Mouse (Mus musculus) Patski (cell line): Measurements from ENCODE around the gene Scube2. TPM values are rescaled to one million over a fixed set of nuclear protein-coding genes. Genes with fewer than 3 reads are reported as not detected.

Source experiments
- ATAC-seq: fragments of 100-300 bp; one replicate; pipeline ENCODE4 v1.8.0; 2021
- CTCF ChIA-PET: fragments of 350-600 bp; sonication (Branson Sonifier 250); formaldehyde crosslinking; loops from one replicate; lab custom pipeline; 2022; ENCODE audit warnings: inconsistent platforms; lab: Charles Lee
- POLR2A ChIA-PET: fragments of 350-600 bp; sonication (Branson Sonifier 250); formaldehyde crosslinking; loops from one replicate; lab custom pipeline; 2022; ENCODE audit warnings: antibody characterized with exemption, inconsistent platforms; lab: Charles Lee
- DNase-seq: peaks from one replicate; pipeline ENCODE4 v3.0.0-alpha.2; 2011; ENCODE audit warnings: low read depth, low spot score
- H3K27me3 ChIP-seq: fragments of 371-371 bp; one replicate; pipeline ENCODE4 v1.5.1; 2021
- CTCF ChIP-seq: fragments of 100-300 bp; IDR thresholded peaks from one replicate; pipeline ENCODE4 v1.5.1; 2021
- in situ Hi-C: fragments of 300-500 bp; cut with MboI; formaldehyde crosslinking; loops from 3 replicates; pipeline ENCODE4 v1.11.1; 2018; ENCODE audit warnings: low pct_unique_long_range_greater_than_20kb, mixed read lengths
- polyA plus RNA-seq: library from polyadenylated mRNA; unstranded; gene quantifications from one replicate; pipeline ENCODE4 v1.2.3, GENCODE M21; 2021

Scube2 gene
- polyA plus RNA-seq, 1 experiment from 2014 or later = not detected

- POLR2A ChIA-PET = no interaction called here
- CTCF ChIA-PET = interaction anchor here (1.1 to 1.4 kb wide), 2 partner anchors 10 to 783 kb away, joined by 3 to 4 read pairs; no protein-coding TSS in a partner anchor
- in situ Hi-C loops = loop anchor here (10.0 kb wide), 1 partner anchor 87 kb away; no protein-coding TSS in a partner anchor
- no peaks in the 10 kb centered on the region for H3K27me3 ChIP-seq
- no peak for ATAC-seq
- TF ChIP-seq CTCF = no peak
- DNase-seq = no peak
Observed at GRCm38 (mm10) chr7:109881561-109882099, 16.2 kb upstream of the Scube2 start.

GRCm38 (mm10) chr7:109879158-109879557 is 13.7 kb upstream of the Scube2 start:
- ATAC-seq = no peak
- TF ChIP-seq CTCF = no peak
- in situ Hi-C loops = no loop called here
- no peak for DNase-seq
- ChIA-PET CTCF (interaction anchor here (1.3 kb wide), 1 partner anchor 8 kb away, joined by 4 read pairs; no protein-coding TSS in a partner anchor), POLR2A (no interaction called here)
- no peaks in the 10 kb centered on the region for H3K27me3 ChIP-seq

- no peak for TF ChIP-seq CTCF
- no peak for DNase-seq
- no peak for ATAC-seq
- CTCF ChIA-PET = interaction anchor here (1.5 kb wide), 1 partner anchor 14 kb away, joined by 5 read pairs; no protein-coding TSS in a partner anchor
- no peaks in the 10 kb centered on the region for H3K27me3 ChIP-seq
- in situ Hi-C loops = no loop called here
- POLR2A ChIA-PET = no interaction called here
Observed at GRCm38 (mm10) chr7:109876085-109876484, 10.6 kb upstream of the Scube2 start.

GRCm38 (mm10) chr7:109875598-109875997 is 10.1 kb upstream of the Scube2 start:
- H3K27me3 ChIP-seq = peaks cover 3% of the 10 kb centered on the region
- ChIA-PET POLR2A (no interaction called here), CTCF (interaction anchor here (1.5 kb wide), 1 partner anchor 14 kb away, joined by 5 read pairs; no protein-coding TSS in a partner anchor)
- in situ Hi-C loops = no loop called here
- no peak for TF ChIP-seq CTCF
- ATAC-seq (no peak), DNase-seq (no peak)

GRCm38 (mm10) chr7:109875033-109875432 is 9.6 kb upstream of the Scube2 start:
- in situ Hi-C loops = no loop called here
- TF ChIP-seq CTCF = no peak
- DNase-seq (no peak), ATAC-seq (no peak)
- CTCF ChIA-PET = interaction anchor here (1.5 kb wide), 1 partner anchor 15 kb away, joined by 5 read pairs; no protein-coding TSS in a partner anchor
- H3K27me3 ChIP-seq = peaks cover 3% of the 10 kb centered on the region
- POLR2A ChIA-PET = no interaction called here

GRCm38 (mm10) chr7:109873170-109873569 is 7.7 kb upstream of the Scube2 start:
- DNase-seq (no peak), ATAC-seq (no peak)
- H3K27me3 ChIP-seq = peaks cover 3% of the 10 kb centered on the region
- ChIA-PET CTCF (interaction anchor here (1.9 kb wide), 1 partner anchor 19 kb away, joined by 4 read pairs; no protein-coding TSS in a partner anchor), POLR2A (no interaction called here)
- in situ Hi-C loops = no loop called here
- no peak for TF ChIP-seq CTCF

GRCm38 (mm10) chr7:109871232-109871631 is 5.8 kb upstream of the Scube2 start:
- ChIA-PET POLR2A (no interaction called here), CTCF (no interaction called here)
- in situ Hi-C loops = no loop called here
- no peak for TF ChIP-seq CTCF
- DNase-seq = no peak
- no peak for ATAC-seq
- peaks cover 8% of the 10 kb centered on the region for H3K27me3 ChIP-seq

- in situ Hi-C loops = no loop called here
- no peak for TF ChIP-seq CTCF
- ATAC-seq = no peak
- ChIA-PET POLR2A (no interaction called here), CTCF (interaction anchor here (0.8 to 1.3 kb wide), 2 partner anchors 19 to 73 kb away, joined by 3 read pairs; no protein-coding TSS in a partner anchor)
- DNase-seq = no peak
- peaks cover 18% of the 10 kb centered on the region for H3K27me3 ChIP-seq
Observed at GRCm38 (mm10) chr7:109868498-109868897, 3.0 kb upstream of the Scube2 start.

GRCm38 (mm10) chr7:109866643-109867042 is 1.2 kb upstream of the Scube2 start:
- H3K27me3 ChIP-seq = peaks cover 18% of the 10 kb centered on the region

GRCm38 (mm10) chr7:109863561-109863960 is 1.9 kb downstream of the Scube2 start:
- TF ChIP-seq CTCF = no peak
- no peak for ATAC-seq
- H3K27me3 ChIP-seq = peaks cover 15% of the 10 kb centered on the region
- ChIA-PET CTCF (no interaction called here), POLR2A (no interaction called here)
- DNase-seq = no peak
- in situ Hi-C loops = no loop called here

More at GRCm38 (mm10) chr7:109866643-109867042, 1.2 kb upstream of the Scube2 start:
- in situ Hi-C loops = no loop called here
- TF ChIP-seq CTCF = no peak
- no peak for DNase-seq
- POLR2A ChIA-PET = no interaction called here
- no peak for ATAC-seq
- CTCF ChIA-PET = no interaction called here

- TF ChIP-seq CTCF = no peak
- in situ Hi-C loops = no loop called here
- ATAC-seq (no peak), DNase-seq (no peak)
- POLR2A ChIA-PET = no interaction called here
- peaks cover 9% of the 10 kb centered on the region for H3K27me3 ChIP-seq
- CTCF ChIA-PET = no interaction called here
Observed at GRCm38 (mm10) chr7:109860162-109860561, 5.3 kb downstream of the Scube2 start.
